Mouse (Mus musculus) mouse embryonic stem cell (cell line): Measurements from ENCODE around the gene Rassf4.

Experiments
- in situ Hi-C, 2 experiments: fragments of 300-500 bp; cut with MboI; formaldehyde crosslinking; loops; 1 replicate in 1 of 2; 3 replicates in 1 of 2; pipeline ENCODE4 v1.14.3; 2019 to 2020; ENCODE audit warnings: low sequenced_read_pairs in 2 of 2, low pct_unique_long_range_greater_than_20kb in 1 of 2, mixed read lengths in 1 of 2; ENCODE audit not compliant: unreplicated experiment in 1 of 2

Rassf4 gene

DNA sequence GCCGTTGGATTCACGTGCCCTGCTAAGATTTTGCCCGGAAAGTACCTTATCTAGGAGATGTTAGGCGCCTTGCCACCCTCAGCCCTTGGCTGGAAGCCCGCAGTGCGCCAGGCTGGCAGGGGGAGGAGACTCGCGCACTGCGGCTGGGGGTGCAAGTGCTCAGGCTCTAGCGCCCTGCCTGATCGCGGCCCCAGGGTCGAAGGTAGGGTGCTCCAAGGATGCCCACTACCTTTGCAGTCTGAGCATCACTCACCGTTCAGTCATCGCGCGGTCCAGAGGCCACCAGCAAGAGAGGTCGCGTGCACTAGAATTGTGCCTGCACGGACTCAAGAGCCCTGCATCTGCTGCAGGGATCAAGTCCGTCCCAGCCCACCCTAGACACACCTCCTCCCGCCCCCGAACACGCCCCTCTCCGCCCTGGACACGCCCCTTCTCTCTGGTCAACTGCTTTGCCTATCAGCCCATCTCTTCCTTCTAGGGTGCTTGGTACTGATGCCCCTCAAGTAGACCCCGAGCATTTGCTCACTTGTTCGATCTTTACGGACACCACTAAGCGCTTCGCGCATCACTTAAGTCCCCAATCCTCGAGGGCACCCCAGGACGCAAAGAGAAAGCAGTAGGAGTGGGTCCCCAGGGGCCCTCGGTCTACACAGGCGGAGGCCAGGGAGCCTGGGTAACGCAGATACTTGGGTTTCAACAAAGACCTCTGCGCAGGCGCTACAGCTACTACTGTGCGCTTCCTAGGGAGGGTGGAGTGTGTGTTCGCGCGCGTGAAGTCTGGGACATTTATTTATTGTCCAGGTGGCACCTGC lies at the start of gene Rassf4:
Gene Rassf4, minus strand, starts transcription at position 482 of the 812 bp plus-strand sequence.
- in situ Hi-C loops: no loop called here

DNA sequence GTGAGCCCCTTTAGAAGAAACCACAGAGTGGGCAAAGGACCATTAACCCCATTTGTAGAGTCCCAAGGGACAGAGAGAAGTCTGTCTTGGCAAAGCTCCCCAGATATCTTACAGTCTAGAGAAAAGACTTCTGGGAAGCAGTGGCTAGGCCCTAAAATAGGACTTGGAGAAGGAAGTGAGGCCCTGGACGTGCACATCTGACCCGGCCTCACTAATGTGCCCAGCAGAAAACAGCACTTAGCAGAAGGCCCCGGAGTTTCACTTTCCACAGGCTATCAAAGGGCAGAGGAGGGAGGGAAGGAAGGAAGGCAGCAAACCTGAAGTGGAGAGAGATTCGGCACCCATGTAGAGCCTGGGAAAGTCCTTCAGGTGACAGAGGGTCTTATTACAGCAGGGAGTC lies 45.2 kb upstream of the Rassf4 start:
- in situ Hi-C loops: no loop called here

GRCm38 (mm10) chr6:116718361-116718760 lies 44.6 kb upstream of the Rassf4 start:
- in situ Hi-C loops: no loop called here

DNA sequence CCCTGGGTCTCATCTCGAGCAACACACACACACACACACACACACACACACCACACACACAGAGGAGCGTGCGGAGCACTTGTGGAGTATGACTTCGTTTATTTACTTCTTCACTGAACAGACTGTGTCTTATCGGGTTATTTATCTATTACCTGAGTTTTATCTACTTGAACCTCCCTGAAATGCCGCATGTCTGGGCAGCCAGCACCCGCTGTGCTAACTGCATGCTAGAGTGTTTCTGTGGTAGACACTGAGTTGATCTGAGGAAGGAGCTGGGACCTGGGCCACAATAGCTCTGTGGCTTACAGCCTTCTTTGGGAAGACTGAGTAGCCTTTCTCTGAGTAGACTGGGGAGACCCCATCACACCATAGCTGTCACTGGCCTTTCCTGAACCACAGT lies 44.1 kb upstream of the Rassf4 start:
- in situ Hi-C loops: no loop called here

DNA sequence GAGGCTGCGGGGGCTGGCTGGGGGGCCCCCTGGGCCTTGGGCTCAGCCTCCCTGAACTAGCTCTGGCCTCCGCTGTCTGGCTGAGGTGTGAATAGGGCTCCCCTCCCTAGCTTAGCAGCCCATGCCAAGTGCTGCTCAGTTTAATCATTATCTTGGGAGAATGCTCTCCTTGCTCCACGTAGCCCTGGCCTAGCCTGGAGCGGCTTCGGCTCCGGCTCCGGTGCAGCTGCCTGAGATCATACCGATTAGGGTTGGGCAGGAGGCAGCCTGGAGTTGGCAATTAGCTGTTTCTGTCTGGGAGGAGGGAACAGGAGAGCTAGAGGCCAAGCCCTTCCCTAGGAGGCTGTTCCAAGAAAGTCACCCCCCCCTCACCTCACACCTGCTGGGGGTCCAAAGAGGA lies 42.9 kb upstream of the Rassf4 start, which contains the start of gene Tmem72:
Gene Tmem72, minus strand, starts transcription at position 248 of the 400 bp plus-strand sequence.
- in situ Hi-C loops: no loop called here

DNA sequence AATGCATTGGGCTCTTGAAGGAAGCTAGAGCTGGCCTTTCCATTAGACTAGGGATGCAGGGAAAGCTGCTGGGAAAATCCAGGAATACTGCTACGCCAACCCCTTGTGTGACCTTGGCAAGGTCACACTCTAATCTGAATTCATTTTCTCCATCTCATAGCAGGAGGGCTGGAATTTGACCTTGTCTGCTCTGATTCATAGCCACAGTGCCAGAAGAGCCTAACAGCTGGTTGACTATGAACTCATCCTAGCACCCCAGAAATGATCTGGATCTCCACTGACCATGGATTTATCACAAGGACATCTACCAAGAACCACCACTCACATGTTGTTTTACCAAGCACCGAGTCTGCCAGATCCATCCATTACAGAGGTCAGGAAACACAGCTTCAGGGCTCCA lies 41.4 kb upstream of the Rassf4 start:
- in situ Hi-C loops: no loop called here

DNA sequence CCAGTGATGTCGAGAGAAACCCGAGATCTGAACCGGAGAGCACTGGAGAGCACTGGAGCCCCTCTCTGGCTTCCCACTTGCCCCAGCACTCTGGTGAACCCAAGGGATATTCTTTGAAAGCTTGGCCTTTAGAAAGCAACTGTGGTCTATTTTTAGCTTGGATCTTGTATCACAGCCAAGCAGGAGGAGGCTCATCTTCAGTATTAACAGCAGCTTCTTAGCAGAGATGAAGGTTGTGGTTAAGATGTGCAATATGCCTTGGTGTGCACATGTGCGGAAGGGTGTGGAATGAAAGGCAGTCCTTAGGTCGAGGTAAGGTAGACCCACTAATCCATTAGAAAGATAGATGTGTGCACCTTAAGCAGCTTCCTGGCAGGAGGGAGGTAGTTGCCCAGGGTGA lies 40.8 kb upstream of the Rassf4 start:
- in situ Hi-C loops: no loop called here

DNA sequence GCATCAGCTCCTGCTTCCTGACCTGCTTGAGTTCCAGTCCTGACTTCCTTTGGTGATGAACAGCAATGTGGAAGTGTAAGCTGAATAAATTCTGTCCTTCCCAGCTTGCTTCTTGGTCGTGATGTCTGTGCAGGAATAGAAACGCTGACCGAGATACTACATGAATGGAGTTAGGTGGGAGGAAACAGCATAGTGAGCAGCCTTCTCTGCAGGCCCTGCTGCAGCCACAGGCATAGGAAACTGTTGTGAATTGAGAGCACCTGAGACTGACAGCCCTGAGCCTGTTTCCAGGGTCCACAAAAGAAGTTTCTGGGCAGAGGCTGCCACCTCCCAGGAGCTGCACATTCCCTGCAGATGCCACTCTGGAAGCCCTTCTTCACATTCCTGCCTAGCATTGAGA lies 40.2 kb upstream of the Rassf4 start:
- in situ Hi-C loops: no loop called here

- in situ Hi-C loops: no loop called here
These were observed 38.8 kb upstream of the Rassf4 start for GRCm38 (mm10) chr6:116712503-116712902.

- in situ Hi-C loops: no loop called here
These were observed 38.3 kb upstream of the Rassf4 start for GRCm38 (mm10) chr6:116712062-116712461.

DNA sequence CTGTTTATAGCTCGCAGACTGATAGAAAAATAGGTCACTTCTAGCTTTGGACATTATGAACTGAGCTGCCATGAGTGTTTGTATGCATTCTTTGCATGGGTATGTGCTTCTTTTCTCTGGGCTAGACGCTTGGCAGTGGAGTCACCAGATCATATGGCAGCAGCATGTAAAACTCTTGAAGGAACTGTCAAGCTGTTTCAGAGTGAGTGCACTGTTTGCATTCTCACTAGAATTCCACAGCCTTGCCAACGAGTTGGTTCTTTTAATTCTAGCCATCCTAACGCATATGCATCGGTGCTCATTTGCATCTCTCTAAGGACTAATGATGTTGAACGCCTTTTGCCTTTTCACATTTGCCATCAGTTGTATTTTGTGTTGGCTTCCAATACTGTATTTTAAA lies 30.6 kb upstream of the Rassf4 start:
- in situ Hi-C loops: loop anchor here in 1 of 2 experiments (10.0 kb wide), 1 partner anchor 50 kb away; the partner anchor contains the start of gene Depp1

- in situ Hi-C loops: loop anchor here in 1 of 2 experiments (10.0 kb wide), 1 partner anchor 46 kb away; the partner anchor contains the start of gene Depp1
These were observed 27.1 kb upstream of the Rassf4 start for GRCm38 (mm10) chr6:116700821-116701220.

DNA sequence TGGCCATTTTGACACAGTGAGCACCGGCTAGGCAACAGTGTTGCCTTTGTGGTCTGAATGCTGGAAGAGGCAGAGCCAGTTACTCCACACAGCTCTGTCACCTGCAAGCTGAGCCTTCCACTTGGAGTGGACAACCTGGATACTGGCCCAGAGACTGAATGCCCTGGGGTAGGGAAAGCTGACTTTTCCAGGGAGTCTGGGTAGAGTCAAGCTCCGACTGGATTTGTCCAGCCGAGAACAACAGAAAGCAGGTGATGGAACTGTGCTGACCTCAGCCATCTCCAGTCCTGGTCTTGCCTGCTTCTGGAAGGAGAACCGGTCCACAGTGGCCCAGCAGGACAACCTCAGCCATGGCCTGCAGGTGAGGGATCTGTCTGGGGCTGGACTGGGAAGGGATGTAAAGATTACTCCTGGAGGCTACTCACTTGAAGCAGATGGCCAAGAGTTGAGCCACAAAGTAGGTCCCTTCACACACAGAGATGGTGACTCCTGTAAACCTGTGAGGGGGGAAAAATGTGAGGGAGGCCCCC lies 24.2 kb upstream of the Rassf4 start:
- in situ Hi-C loops: no loop called here

DNA sequence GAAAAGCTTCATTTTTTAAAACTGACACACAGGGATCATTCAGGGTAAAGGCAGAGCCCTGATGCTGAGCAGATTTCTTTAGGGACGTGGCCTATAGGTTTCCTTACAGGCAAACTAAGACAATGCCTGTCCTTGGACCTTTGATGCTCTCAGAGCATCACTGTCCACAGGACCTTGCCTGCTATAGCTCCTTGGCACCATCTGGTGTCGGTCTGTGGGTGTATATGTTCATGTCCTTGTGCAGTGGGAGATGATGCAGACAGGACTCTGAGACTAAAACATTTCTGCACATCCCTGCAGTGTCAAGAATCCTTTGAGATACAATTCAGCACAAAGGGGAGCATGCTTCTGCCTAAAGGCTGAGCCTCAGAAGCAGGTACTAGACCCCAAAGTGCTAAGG lies 23.7 kb upstream of the Rassf4 start:
- in situ Hi-C loops: no loop called here

DNA sequence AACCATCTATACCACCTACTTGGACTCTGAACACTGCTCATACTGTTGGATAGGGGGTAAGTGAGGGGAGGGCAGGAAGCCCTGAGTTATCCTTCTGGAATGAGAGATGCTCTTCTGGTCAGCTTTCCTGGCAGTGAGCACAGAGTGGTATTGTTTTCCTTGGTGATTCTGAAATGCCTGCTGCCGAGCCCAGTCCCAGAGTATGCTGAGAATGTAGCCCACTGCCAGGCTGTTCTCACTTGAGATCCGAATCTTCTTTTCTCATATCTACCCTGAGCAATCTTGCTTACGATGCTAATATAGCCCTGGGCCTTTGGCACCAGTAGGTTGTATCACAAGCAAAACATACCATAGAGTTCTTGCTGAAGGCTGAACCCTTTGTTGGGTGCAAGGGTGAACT lies 20.6 kb upstream of the Rassf4 start:
- in situ Hi-C loops: no loop called here

DNA sequence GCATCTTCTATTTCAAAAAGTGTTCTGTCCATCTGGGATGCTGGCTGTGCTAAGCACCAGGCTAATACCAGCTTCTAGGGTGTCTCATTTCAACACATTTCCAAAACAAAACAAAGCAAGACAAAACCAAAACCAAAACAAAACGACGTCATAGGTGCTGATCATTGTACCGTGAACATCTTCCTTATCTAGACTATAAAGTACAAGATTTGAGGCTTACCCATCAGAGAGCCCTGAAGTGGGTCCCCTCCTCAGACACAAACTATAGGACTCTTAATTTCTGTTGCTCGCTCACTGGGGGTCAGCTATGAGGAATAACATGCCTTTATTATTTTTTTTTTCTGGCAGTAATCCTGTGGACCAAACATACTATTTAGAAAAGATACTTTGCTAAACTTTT lies 19.9 kb upstream of the Rassf4 start:
- in situ Hi-C loops: no loop called here

DNA sequence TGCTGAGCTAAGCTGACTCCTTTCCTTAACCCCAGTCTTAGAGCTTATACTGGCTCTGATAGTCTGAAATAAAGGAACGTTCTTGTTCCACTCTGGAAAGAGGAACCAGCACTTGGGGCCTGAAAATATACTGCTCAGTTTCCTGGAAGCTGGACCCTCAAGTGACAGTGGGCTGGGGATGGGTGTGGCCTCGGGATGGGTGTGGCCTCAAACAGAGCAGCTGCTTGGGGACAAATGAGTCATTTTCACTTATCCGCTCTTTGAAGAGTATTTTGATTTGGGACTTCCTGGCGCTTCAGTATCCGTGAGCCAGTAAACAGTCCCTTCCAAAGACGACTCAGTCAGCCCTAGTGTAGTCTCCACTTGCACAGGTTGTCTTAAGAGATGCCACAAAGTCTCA lies 8.6 kb upstream of the Rassf4 start:
- in situ Hi-C loops: no loop called here

DNA sequence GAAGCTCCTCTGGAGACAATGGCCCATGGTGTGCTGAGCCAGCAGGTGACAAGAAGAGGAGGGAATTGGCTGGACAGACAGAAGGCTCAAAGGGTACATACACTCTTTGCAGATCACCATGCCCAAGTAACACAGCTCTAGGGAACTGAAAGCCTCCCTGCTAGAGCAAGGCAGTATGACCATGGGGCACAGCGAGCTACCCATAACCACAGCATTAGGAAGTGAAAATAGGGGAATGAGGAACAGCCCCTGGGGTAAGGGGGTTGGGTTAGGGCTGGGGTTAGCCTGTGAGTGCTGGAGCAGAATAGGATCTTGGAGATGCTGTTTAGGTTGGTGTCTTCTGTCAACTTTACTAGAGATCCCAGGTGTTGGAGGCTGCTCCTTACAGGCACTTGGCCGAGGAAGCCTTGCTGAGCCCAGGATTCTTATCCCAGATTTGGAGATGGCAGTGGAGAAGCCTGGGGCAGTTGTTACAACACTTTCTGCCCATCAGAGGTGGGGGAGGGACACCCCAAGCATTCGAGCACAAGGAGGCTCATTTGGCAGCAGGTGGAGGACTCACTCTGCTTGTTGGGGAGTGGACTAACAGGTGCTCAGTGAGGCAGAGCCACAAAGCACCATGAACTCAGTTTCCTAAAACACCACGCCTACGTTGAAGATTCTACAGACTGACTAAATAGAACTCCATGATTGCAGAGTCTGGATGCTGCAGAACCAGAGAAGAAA lies 6.0 kb upstream of the Rassf4 start:
- in situ Hi-C loops: no loop called here

DNA sequence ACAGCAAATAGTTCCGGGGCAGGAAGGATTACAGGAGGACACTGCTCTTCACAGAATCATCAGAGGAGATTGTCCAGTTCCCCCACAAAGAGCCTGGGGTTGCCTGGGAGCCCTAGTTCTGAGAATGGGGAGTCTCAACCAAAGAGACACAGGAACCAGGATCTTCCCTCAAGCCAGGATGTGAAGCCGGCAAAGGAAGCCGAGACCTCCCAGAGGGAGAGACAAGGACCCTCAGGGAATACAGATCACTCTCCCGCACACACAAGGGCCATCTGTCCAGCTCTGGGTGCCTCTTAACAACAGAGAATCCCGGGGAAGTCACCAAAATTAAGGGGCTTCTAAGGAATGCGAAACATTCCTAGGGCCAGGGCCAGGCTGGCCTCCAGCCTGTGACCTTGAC lies 3.6 kb upstream of the Rassf4 start:
- in situ Hi-C loops: no loop called here
